Mouse (Mus musculus) limb, embryonic 11.5 days (tissue): ENCODE results near the gene Senp1. TPM values are rescaled to one million over a fixed set of nuclear protein-coding genes. Genes with fewer than 3 reads are reported as not detected.

Experiments used
- ATAC-seq: fragments of 200-750 bp; cut with Nextera tagmentation; 2 replicates; pipeline ENCODE4 v1.8.0; 2017; ENCODE audit warnings: low read depth; ENCODE audit not compliant: insufficient number of reproducible peaks, low FRiP score, low TSS enrichment
- DNase-seq: peaks from one replicate; pipeline ENCODE4 v3.0.0-alpha.2; 2015; ENCODE audit warnings: low spot score
- H3K27ac ChIP-seq: fragments of 300-500 bp; sonication (generic); replicated peaks from 2 replicates; pipeline ENCODE4 v1.5.1; 2014; ENCODE audit warnings: low read depth, mild to moderate bottlenecking, low read length
- H3K27me3 ChIP-seq: fragments of 300-500 bp; sonication (generic); 2 replicates; pipeline ENCODE4 v1.6.1; 2014; ENCODE audit warnings: mild to moderate bottlenecking, low read length, mixed read lengths; ENCODE audit not compliant: control insufficient read depth, insufficient read depth
- H3K36me3 ChIP-seq: fragments of 300-500 bp; sonication (generic); 2 replicates; pipeline ENCODE4 v1.6.1; 2014; ENCODE audit warnings: mild to moderate bottlenecking, low read length, moderate library complexity, mixed read lengths; ENCODE audit not compliant: control insufficient read depth, insufficient read depth
- H3K4me1 ChIP-seq: fragments of 300-500 bp; sonication (generic); 2 replicates; pipeline ENCODE4 v1.6.1; 2014; ENCODE audit warnings: low read length, mixed read lengths; ENCODE audit not compliant: control insufficient read depth, insufficient read depth
- H3K4me2 ChIP-seq: fragments of 300-500 bp; sonication (generic); 2 replicates; pipeline ENCODE4 v1.6.1; 2014; ENCODE audit warnings: low read depth, mild to moderate bottlenecking, moderate library complexity; ENCODE audit not compliant: severe bottlenecking
- H3K4me3 ChIP-seq: fragments of 300-500 bp; sonication (generic); 2 replicates; pipeline ENCODE4 v1.5.1; 2014; ENCODE audit warnings: low read depth, low read length
- H3K9ac ChIP-seq: fragments of 300-500 bp; sonication (generic); 2 replicates; pipeline ENCODE4 v1.6.1; 2014; ENCODE audit warnings: mild to moderate bottlenecking, low read length
- H3K9me3 ChIP-seq: fragments of 300-500 bp; sonication (generic); 2 replicates; pipeline ENCODE4 v1.6.1; 2016; ENCODE audit warnings: low read length; ENCODE audit not compliant: control insufficient read depth
- WGBS: fragments of 180-500 bp; shearing (Covaris S2); extraction: QIAGEN DNeasy Blood & Tissue Kit; methylation state at CpG from one replicate; pipeline ENCODE4 v1.1.7; 2014; 5-methylcytosine and 5-hydroxymethylcytosine counted together
- polyA plus RNA-seq: library from polyadenylated mRNA; unstranded; fragments of >200 nt; fragmentation: Nextera tagmentation; extraction: Ambion mirVana; gene quantifications from 2 replicates; pipeline ENCODE4 v1.2.1, GENCODE M21; 2014

The Senp1 gene
- polyA plus RNA-seq, 1 experiment from 2014 or later: 50.9 TPM

- Histone ChIP-seq H3K4me1 (no peaks in the 10 kb centered on the region), H3K9me3 (no peaks in the 10 kb centered on the region), H3K4me3 (no peak overlapping the region), H3K36me3 (peaks cover 20% of the 10 kb centered on the region), H3K27me3 (no peaks in the 10 kb centered on the region), H3K9ac (no peak overlapping the region), H3K4me2 (no peak overlapping the region), H3K27ac (no peak overlapping the region)
- peak; percentile 76 for DNase-seq
- no peak for ATAC-seq
- 43% methylated on average over 5 of the region's 5 CpGs for WGBS
These were observed 38.3 kb downstream of the Senp1 start for GRCm38 (mm10) chr15:98055246-98055645.

- WGBS: 95% methylated on average over 5 of the region's 5 CpGs
- no peak overlapping the region for H3K4me3 ChIP-seq
- ATAC-seq: no peak
- peaks cover 24% of the 10 kb centered on the region for H3K36me3 ChIP-seq
- H3K4me1 ChIP-seq: no peaks in the 10 kb centered on the region
- H3K9me3 ChIP-seq: no peaks in the 10 kb centered on the region
- no peaks in the 10 kb centered on the region for H3K27me3 ChIP-seq
- H3K27ac ChIP-seq: no peak overlapping the region
- DNase-seq: no peak
- no peak overlapping the region for H3K4me2 ChIP-seq
- H3K9ac ChIP-seq: no peak overlapping the region
These were observed 41.9 kb downstream of the Senp1 start for GRCm38 (mm10) chr15:98051685-98052084.

- H3K27ac ChIP-seq: no peak overlapping the region
- no peaks in the 10 kb centered on the region for H3K4me1 ChIP-seq
- H3K4me2 ChIP-seq: no peak overlapping the region
- H3K9me3 ChIP-seq: no peaks in the 10 kb centered on the region; the same call in 1 of the 2 replicates
- no peak overlapping the region for H3K4me3 ChIP-seq
- H3K27me3 ChIP-seq: no peaks in the 10 kb centered on the region
- no peak overlapping the region for H3K9ac ChIP-seq
- WGBS: 94% methylated on average over 13 of the region's 13 CpGs
- ATAC-seq (no peak), DNase-seq (no peak)
- peaks cover 39% of the 10 kb centered on the region for H3K36me3 ChIP-seq
These were observed 44.4 kb downstream of the Senp1 start for GRCm38 (mm10) chr15:98048918-98049700.

- no peak for DNase-seq
- Histone ChIP-seq H3K4me1 (no peaks in the 10 kb centered on the region), H3K4me2 (no peak overlapping the region), H3K9me3 (no peaks in the 10 kb centered on the region; the same call in 1 of the 2 replicates), H3K4me3 (no peak overlapping the region), H3K9ac (no peak overlapping the region), H3K27me3 (no peaks in the 10 kb centered on the region), H3K27ac (no peak overlapping the region), H3K36me3 (peaks cover 39% of the 10 kb centered on the region)
- no peak for ATAC-seq
- WGBS: 92% methylated on average over 5 of the region's 5 CpGs
These were observed 49.2 kb downstream of the Senp1 start for GRCm38 (mm10) chr15:98044387-98044786.

GRCm38 (mm10) chr15:98043967-98044366 lies 49.6 kb downstream of the Senp1 start:
- no peak overlapping the region for H3K9ac ChIP-seq

GRCm38 (mm10) chr15:98042508-98042907 lies 51.0 kb downstream of the Senp1 start:
- H3K4me1 ChIP-seq: no peaks in the 10 kb centered on the region
- H3K27me3 ChIP-seq: no peaks in the 10 kb centered on the region
- 88% methylated on average over 12 of the region's 12 CpGs for WGBS
- ATAC-seq (no peak), DNase-seq (no peak)
- H3K4me2 ChIP-seq: no peak overlapping the region
- no peak overlapping the region for H3K4me3 ChIP-seq
- H3K36me3 ChIP-seq: peaks cover 31% of the 10 kb centered on the region
- no peak overlapping the region for H3K27ac ChIP-seq
- no peak overlapping the region for H3K9ac ChIP-seq
- no peaks in the 10 kb centered on the region; the same call in 1 of the 2 replicates for H3K9me3 ChIP-seq

More at GRCm38 (mm10) chr15:98043967-98044366, 49.6 kb downstream of the Senp1 start:
- H3K9me3 ChIP-seq: no peaks in the 10 kb centered on the region; the same call in 1 of the 2 replicates
- H3K27me3 ChIP-seq: no peaks in the 10 kb centered on the region
- 95% methylated on average over 6 of the region's 6 CpGs for WGBS
- no peak overlapping the region for H3K27ac ChIP-seq
- ATAC-seq: no peak
- no peak overlapping the region for H3K4me3 ChIP-seq
- H3K4me2 ChIP-seq: no peak overlapping the region
- no peak for DNase-seq
- H3K36me3 ChIP-seq: peaks cover 35% of the 10 kb centered on the region
- no peaks in the 10 kb centered on the region for H3K4me1 ChIP-seq

GRCm38 (mm10) chr15:98039682-98040081 lies 53.9 kb downstream of the Senp1 start:
- no peak for DNase-seq
- Histone ChIP-seq H3K9me3 (no peaks in the 10 kb centered on the region; the same call in 1 of the 2 replicates), H3K9ac (no peak overlapping the region), H3K4me1 (no peaks in the 10 kb centered on the region), H3K27ac (no peak overlapping the region), H3K27me3 (no peaks in the 10 kb centered on the region), H3K4me3 (no peak overlapping the region), H3K36me3 (peaks cover 14% of the 10 kb centered on the region; the same call in 1 of the 2 replicates), H3K4me2 (no peak overlapping the region)
- 86% methylated on average over 10 of the region's 10 CpGs for WGBS
- no peak for ATAC-seq

GRCm38 (mm10) chr15:98036578-98036977 lies 57.0 kb downstream of the Senp1 start:
- Histone ChIP-seq H3K4me1 (no peaks in the 10 kb centered on the region), H3K9ac (no peak overlapping the region), H3K4me2 (no peak overlapping the region), H3K27ac (no peak overlapping the region), H3K27me3 (no peaks in the 10 kb centered on the region), H3K36me3 (no peaks in the 10 kb centered on the region), H3K4me3 (no peak overlapping the region), H3K9me3 (no peaks in the 10 kb centered on the region)
- 88% methylated on average over 5 of the region's 5 CpGs for WGBS
- ATAC-seq (no peak), DNase-seq (no peak)
